Mouse (Mus musculus): ENCODE measurements around the gene Calr3. TPM values are rescaled to one million over a fixed set of nuclear protein-coding genes. Genes with fewer than 3 reads are reported as not detected.
A peak's percentile ranks its signal among the peaks of the same experiment; 100 is the strongest.

Gene Calr3
- polyA plus RNA-seq, 1 experiment, result 0.31 TPM

DNA sequence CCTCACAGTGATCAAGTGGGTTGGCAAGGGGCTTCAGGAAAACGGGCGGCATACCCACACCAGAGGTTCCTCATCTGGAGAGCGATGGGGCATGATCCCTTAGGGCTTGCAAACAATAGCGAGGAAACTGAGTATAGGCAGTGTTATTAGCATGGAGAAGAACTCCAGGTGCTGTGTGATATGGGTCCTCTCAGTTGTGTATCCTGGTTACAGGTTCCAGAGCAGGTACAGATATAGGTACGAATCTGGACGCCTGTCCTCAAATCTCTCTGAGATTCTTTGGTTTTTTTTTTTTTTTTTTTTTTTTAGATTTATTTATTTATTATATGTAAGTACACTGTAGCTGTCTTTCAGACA is 302 bp upstream of the Calr3 start:
- Histone ChIP-seq H3K4me1 (replicated peaks; ENCODE audit: control insufficient read depth, insufficient read depth, low read length) (peaks cover 9% of the 10 kb centered on the region), H3K4me3 (ENCODE audit: control insufficient read depth, insufficient read depth, low read length) (peak overlapping the region; percentile 41), H3K27ac (ENCODE audit: control insufficient read depth, insufficient read depth, low read length) (no peak overlapping the region), H3K27me3 (ENCODE audit: control insufficient read depth, insufficient read depth, low read length) (no peaks in the 10 kb centered on the region), H3K36me3 (ENCODE audit: control insufficient read depth, insufficient read depth, low read length) (no peaks in the 10 kb centered on the region)
- WGBS, result 36% methylated on average over 6 of the region's 6 CpGs
- no peak for DNase-seq
- no peak for TF ChIP-seq POLR2A (IDR thresholded peaks at IDR 0.05; ENCODE audit: control insufficient read depth, extremely low read depth, insufficient read depth, low read length, poor library complexity)
- no peak for TF ChIP-seq CTCF (IDR thresholded peaks at IDR 0.05; ENCODE audit: borderline replicate concordance, control insufficient read depth, extremely low read depth, insufficient read depth, low read length, poor library complexity)

DNA sequence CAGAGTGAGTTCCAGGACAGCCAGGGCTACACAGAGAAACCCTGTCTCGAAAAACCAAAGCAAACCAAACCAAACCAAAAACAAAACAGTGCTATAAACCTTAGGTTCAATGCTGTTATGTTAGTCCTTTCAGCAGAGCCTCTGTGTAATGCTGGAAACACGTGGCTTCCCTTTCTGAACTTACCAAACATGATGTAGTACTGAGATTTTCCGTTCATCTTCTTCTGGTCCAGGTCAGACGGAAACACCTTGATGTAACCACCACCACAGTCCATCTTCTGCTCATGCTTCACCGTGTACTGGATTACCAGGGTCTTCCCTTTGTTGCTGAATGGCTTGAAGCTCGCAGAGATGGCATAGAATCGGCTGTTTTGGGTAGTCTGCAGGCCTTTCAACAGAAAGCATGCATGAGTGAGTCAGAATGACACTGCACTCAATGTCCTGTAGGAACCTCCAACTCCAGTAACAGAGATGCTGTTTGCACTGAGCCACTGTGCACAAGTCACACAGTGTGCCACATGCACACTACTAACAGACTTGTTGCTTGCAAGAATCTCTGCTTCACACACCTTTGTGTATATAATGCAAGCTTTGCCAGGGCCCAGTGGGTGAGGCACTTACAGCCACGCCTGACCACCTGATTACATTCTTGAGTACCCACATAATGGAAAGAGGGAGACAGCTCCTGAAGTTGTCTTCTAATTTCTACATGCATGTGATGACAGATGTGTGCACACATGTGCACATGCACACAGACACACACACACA is 5.2 kb downstream of the Calr3 start:
- H3K4me1 ChIP-seq (replicated peaks; ENCODE audit: control insufficient read depth, insufficient read depth, low read length), result peaks cover 5% of the 10 kb centered on the region
- no peak for TF ChIP-seq POLR2A (IDR thresholded peaks at IDR 0.05; ENCODE audit: control insufficient read depth, extremely low read depth, insufficient read depth, low read length, poor library complexity)
- TF ChIP-seq CTCF (IDR thresholded peaks at IDR 0.05; ENCODE audit: borderline replicate concordance, control insufficient read depth, extremely low read depth, insufficient read depth, low read length, poor library complexity), result no peak
- DNase-seq, result no peak
- H3K27me3 ChIP-seq (ENCODE audit: control insufficient read depth, insufficient read depth, low read length), result no peaks in the 10 kb centered on the region
- 85% methylated on average over 8 of the region's 8 CpGs for WGBS
- H3K36me3 ChIP-seq (ENCODE audit: control insufficient read depth, insufficient read depth, low read length), result no peaks in the 10 kb centered on the region
- no peak overlapping the region for H3K27ac ChIP-seq (ENCODE audit: control insufficient read depth, insufficient read depth, low read length)
- no peak overlapping the region for H3K4me3 ChIP-seq (ENCODE audit: control insufficient read depth, insufficient read depth, low read length)

DNA sequence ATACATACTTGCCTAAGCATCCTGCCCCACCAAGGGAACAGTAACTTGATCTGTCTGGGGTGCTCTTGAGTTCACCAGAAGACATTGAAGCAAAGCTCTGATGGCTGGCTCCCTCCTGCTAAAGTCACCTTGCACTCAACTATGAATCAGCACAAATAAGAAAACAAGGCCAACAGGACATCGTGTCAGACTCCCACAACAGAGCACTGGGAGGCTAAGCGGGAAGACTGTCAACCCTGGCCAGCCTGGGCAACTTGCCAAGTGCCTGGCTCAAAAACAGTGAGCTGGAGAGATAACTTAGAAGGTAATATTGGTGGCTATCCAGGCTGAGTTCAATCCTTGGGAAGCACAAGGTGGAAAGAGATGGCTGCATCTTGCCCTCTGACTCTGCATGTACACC is 8.7 kb downstream of the Calr3 start:
- H3K36me3 ChIP-seq (ENCODE audit: control insufficient read depth, insufficient read depth, low read length), result no peaks in the 10 kb centered on the region
- no peaks in the 10 kb centered on the region for H3K27me3 ChIP-seq (ENCODE audit: control insufficient read depth, insufficient read depth, low read length)
- no peaks in the 10 kb centered on the region for H3K4me1 ChIP-seq (replicated peaks; ENCODE audit: control insufficient read depth, insufficient read depth, low read length)
- no peak overlapping the region for H3K4me3 ChIP-seq (ENCODE audit: control insufficient read depth, insufficient read depth, low read length)
- DNase-seq, result no peak
- 19% methylated on average over 2 of the region's 2 CpGs for WGBS
- no peak overlapping the region for H3K27ac ChIP-seq (ENCODE audit: control insufficient read depth, insufficient read depth, low read length)
- TF ChIP-seq POLR2A (IDR thresholded peaks at IDR 0.05; ENCODE audit: control insufficient read depth, extremely low read depth, insufficient read depth, low read length, poor library complexity) (no peak), CTCF (IDR thresholded peaks at IDR 0.05; ENCODE audit: borderline replicate concordance, control insufficient read depth, extremely low read depth, insufficient read depth, low read length, poor library complexity) (no peak)

GRCm38 (mm10) chr8:72429676-72430075 is 14.0 kb downstream of the Calr3 start:
- peak; percentile 62 for DNase-seq
- no peaks in the 10 kb centered on the region for H3K36me3 ChIP-seq (ENCODE audit: control insufficient read depth, insufficient read depth, low read length)
- WGBS, result 41% methylated on average over 13 of the region's 13 CpGs
- TF ChIP-seq POLR2A (IDR thresholded peaks at IDR 0.05; ENCODE audit: control insufficient read depth, extremely low read depth, insufficient read depth, low read length, poor library complexity) (no peak), CTCF (IDR thresholded peaks at IDR 0.05; ENCODE audit: borderline replicate concordance, control insufficient read depth, extremely low read depth, insufficient read depth, low read length, poor library complexity) (peak; percentile 84; the same call in 1 of the 2 replicates)
- H3K27me3 ChIP-seq (ENCODE audit: control insufficient read depth, insufficient read depth, low read length), result no peaks in the 10 kb centered on the region
- no peaks in the 10 kb centered on the region for H3K4me1 ChIP-seq (replicated peaks; ENCODE audit: control insufficient read depth, insufficient read depth, low read length)
- no peak overlapping the region for H3K27ac ChIP-seq (ENCODE audit: control insufficient read depth, insufficient read depth, low read length)
- H3K4me3 ChIP-seq (ENCODE audit: control insufficient read depth, insufficient read depth, low read length), result no peak overlapping the region

DNA sequence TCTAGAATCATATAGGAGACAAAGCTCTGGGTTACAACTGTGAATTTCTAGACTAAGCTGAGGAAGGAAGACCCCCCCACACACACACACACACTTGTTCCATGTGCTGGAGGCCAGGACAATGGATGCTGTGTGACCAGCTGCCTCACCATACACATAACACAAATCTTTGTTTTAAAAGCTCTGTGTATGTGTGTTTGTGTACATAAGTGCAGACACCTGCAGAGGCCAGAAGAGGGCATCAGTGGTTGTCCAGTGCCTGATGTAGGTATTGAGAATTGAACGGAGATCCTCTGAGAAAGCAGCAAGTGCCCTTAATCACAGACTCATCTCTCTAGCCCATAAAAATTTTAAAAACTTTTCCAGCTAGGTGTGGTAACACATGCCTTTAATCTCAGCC is 20.7 kb downstream of the Calr3 start:
- Histone ChIP-seq H3K27ac (ENCODE audit: control insufficient read depth, insufficient read depth, low read length) (no peak overlapping the region), H3K36me3 (ENCODE audit: control insufficient read depth, insufficient read depth, low read length) (no peaks in the 10 kb centered on the region), H3K4me1 (replicated peaks; ENCODE audit: control insufficient read depth, insufficient read depth, low read length) (peaks cover 8% of the 10 kb centered on the region), H3K4me3 (ENCODE audit: control insufficient read depth, insufficient read depth, low read length) (no peak overlapping the region), H3K27me3 (ENCODE audit: control insufficient read depth, insufficient read depth, low read length) (no peaks in the 10 kb centered on the region)
- WGBS, result 81% methylated on average over 1 of the region's 1 CpGs
- DNase-seq, result no peak
- TF ChIP-seq POLR2A (IDR thresholded peaks at IDR 0.05; ENCODE audit: control insufficient read depth, extremely low read depth, insufficient read depth, low read length, poor library complexity) (no peak), CTCF (IDR thresholded peaks at IDR 0.05; ENCODE audit: borderline replicate concordance, control insufficient read depth, extremely low read depth, insufficient read depth, low read length, poor library complexity) (no peak)

DNA sequence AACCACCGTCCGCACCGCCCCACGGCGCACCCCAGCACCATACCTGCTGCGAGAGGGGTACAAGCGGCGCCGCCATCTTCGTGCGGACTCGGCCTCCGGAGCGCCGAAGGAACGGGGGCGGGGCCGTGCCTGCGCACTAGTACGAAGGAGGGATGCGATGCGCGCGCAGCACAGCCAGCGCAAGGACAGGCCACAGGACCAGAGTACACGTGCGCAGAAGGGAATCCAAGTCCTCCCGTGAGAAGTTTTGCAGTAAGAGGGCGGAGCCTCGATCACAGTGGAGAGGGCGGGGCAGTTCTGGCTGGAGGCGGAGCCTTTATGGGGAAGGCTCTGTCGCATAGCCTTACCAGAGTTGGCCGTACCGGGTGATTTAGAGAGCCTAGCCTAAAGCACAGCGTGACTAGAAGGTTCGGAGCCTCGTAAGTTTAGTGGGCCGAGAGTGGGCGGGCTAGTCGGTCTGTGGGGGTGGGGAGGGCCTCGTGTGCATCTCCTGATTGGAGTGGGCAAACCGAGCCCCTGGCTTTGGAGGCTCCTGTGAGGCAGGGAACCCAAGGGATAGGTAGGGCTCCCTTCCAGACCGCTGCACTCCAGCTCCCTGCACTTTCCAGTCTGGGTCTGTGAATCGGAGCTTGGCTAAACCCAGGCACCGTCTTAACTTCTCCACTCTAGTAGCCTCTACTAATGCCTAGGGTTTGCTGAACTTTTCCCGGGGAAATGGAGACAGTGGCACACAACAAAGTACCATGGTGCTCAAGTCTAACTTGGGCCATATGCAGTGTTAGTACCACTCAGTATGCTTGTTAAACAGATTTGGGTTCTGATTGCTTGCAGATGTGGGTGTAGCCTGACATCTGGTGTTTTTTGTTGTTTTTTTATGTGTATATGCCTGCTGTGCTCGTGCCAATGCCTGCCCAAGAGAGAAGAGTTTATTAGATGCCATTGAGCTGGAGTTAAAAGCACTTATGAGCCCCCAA is 22.0 kb downstream of the Calr3 start, which contains the start of gene Eps15l1:
TSS of gene Eps15l1 (minus strand) at position 99 of the 974 bp plus-strand sequence.
- 2% methylated on average over 48 of the region's 48 CpGs for whole genome bisulfite sequencing
- peaks cover 8% of the 10 kb centered on the region for H3K4me1 ChIP-seq (replicated peaks; ENCODE audit: control insufficient read depth, insufficient read depth, low read length)
- peak; percentile 99 for DNase-seq
- TF ChIP-seq POLR2A (IDR thresholded peaks at IDR 0.05; ENCODE audit: control insufficient read depth, extremely low read depth, insufficient read depth, low read length, poor library complexity), result peak; percentile 91
- 0 out of 2 replicates have a peak, but pooled peaks have one; percentile 60 for TF ChIP-seq CTCF (IDR thresholded peaks at IDR 0.05; ENCODE audit: borderline replicate concordance, control insufficient read depth, extremely low read depth, insufficient read depth, low read length, poor library complexity)
- no peaks in the 10 kb centered on the region for H3K27me3 ChIP-seq (ENCODE audit: control insufficient read depth, insufficient read depth, low read length)
- H3K36me3 ChIP-seq (ENCODE audit: control insufficient read depth, insufficient read depth, low read length), result no peaks in the 10 kb centered on the region
- no peak within 1 kb of the TSS for H3K27ac ChIP-seq (ENCODE audit: control insufficient read depth, insufficient read depth, low read length)
- peak within 1 kb of the TSS; percentile 74 for H3K4me3 ChIP-seq (ENCODE audit: control insufficient read depth, insufficient read depth, low read length)

All from thymus, adult 2 months (tissue).